Mouse (Mus musculus) liver, adult 2 months (tissue): ENCODE data around the gene Jhy.

Experiments used
- CTCF ChIP-seq: fragments of 200-500 bp; IDR thresholded peaks from 2 replicates; pipeline ENCODE4 v1.5.1; 2011; ENCODE audit warnings: low read depth, low read length, control low read depth
- POLR2A ChIP-seq: fragments of 200-500 bp; IDR thresholded peaks from 2 replicates; pipeline ENCODE4 v1.6.1; 2011; ENCODE audit warnings: low read length, control low read depth; ENCODE audit not compliant: insufficient read depth; ENCODE audit errors: extremely low read depth

DNA sequence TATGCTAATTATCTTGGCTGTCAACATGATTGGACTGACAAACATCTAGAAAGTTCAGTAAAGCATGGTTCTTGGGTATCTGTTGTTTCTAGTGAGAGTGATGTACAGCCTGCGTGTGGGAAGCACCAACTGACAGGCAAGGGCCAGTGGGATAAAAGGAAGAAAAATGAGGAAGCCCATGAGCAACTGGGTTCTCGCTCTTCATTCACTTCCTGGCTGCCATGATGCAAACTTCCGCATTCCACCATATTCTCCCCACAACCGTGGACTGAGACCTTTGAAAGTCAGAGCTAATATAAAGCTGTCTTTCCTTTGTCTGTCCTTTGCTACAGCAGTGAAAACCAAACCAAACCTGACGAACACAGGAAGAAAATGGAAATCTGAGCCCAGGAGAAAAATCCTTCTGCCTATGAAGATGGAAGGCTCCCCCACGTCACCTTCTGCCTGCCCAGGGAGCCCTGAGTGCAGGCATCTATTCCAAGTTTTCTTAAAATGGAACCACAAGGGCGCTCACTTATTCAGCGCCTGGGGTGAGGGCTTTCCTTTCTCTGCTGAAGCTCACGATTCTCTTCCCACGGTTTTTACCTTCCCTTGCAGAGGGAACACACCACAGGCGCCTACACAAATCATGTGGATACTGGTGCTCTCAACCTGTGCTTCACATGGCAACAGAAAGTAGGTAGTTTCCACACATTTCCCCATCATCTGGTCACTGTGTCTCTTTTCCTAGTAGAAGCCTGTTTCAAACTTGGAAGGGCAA is 10.3 kb upstream of the Jhy start:
- TF ChIP-seq CTCF (no peak), POLR2A (no peak)
